Mouse (Mus musculus) embryonic facial prominence, embryonic 14.5 days (tissue): ENCODE data around the gene Csnk1d. TPM values are rescaled to one million over a fixed set of nuclear protein-coding genes. Genes with fewer than 3 reads are reported as not detected.

Source experiments
- ATAC-seq: fragments of 200-750 bp; cut with Nextera tagmentation; 2 replicates; pipeline ENCODE4 v1.8.0; 2017; ENCODE audit warnings: low read depth, moderate number of reproducible peaks, moderate TSS enrichment
- DNase-seq: peaks from one replicate; pipeline ENCODE4 v3.0.0-alpha.2; 2015; ENCODE audit warnings: low spot score
- H3K27ac ChIP-seq: fragments of 300-500 bp; sonication (generic); replicated peaks from 2 replicates; pipeline ENCODE4 v1.5.1; 2014; ENCODE audit warnings: low read depth, mild to moderate bottlenecking, low read length, moderate library complexity
- H3K27me3 ChIP-seq: fragments of 300-500 bp; sonication (generic); replicated peaks from 2 replicates; pipeline ENCODE4 v1.6.1; 2014; ENCODE audit warnings: low read length; ENCODE audit not compliant: control insufficient read depth, insufficient read depth
- H3K36me3 ChIP-seq: fragments of 300-500 bp; sonication (generic); 2 replicates; pipeline ENCODE4 v1.6.1; 2014; ENCODE audit warnings: low read length, mixed read lengths; ENCODE audit not compliant: control insufficient read depth, insufficient read depth
- H3K4me1 ChIP-seq: fragments of 300-500 bp; sonication (generic); 2 replicates; pipeline ENCODE4 v1.6.1; 2014; ENCODE audit warnings: antibody characterized with exemption, low read length; ENCODE audit not compliant: control insufficient read depth, insufficient read depth
- H3K4me2 ChIP-seq: fragments of 300-500 bp; sonication (generic); 2 replicates; pipeline ENCODE4 v1.6.1; 2014; ENCODE audit warnings: low read depth, mild to moderate bottlenecking, low read length, moderate library complexity, mixed read lengths
- H3K4me3 ChIP-seq: fragments of 300-500 bp; sonication (generic); 2 replicates; pipeline ENCODE4 v1.5.1; 2014; ENCODE audit warnings: low read depth, mild to moderate bottlenecking, low read length
- H3K9ac ChIP-seq: fragments of 300-500 bp; sonication (generic); 2 replicates; pipeline ENCODE4 v1.6.1; 2014; ENCODE audit warnings: low read depth, mild to moderate bottlenecking, low read length, moderate library complexity, mixed read lengths
- H3K9me3 ChIP-seq: fragments of 300-500 bp; sonication (generic); 2 replicates; pipeline ENCODE4 v1.6.1; 2016; ENCODE audit warnings: low read length; ENCODE audit not compliant: control insufficient read depth
- WGBS: fragments of 180-500 bp; shearing (Covaris S2); extraction: QIAGEN DNeasy Blood & Tissue Kit; methylation state at CpG from one replicate; pipeline ENCODE4 v1.1.7; 2014; 5-methylcytosine and 5-hydroxymethylcytosine counted together
- polyA plus RNA-seq: library from polyadenylated mRNA; unstranded; fragments of >200 nt; fragmentation: Nextera tagmentation; extraction: Ambion mirVana; gene quantifications from 2 replicates; pipeline ENCODE4 v1.2.1, GENCODE M21; 2014

Csnk1d gene
- polyA plus RNA-seq, 1 experiment from 2014 or later, result 59.6 TPM

- no peak overlapping the region for H3K4me2 ChIP-seq
- no peak overlapping the region for H3K4me3 ChIP-seq
- no peaks in the 10 kb centered on the region for H3K27me3 ChIP-seq
- no peak for ATAC-seq
- no peak for DNase-seq
- H3K4me1 ChIP-seq, result 0 out of 2 replicates have a peak, but pooled peaks cover 4% of the 10 kb centered on the region
- WGBS, result 53% methylated on average over 6 of the region's 6 CpGs
- no peak overlapping the region for H3K9ac ChIP-seq
- no peak overlapping the region for H3K27ac ChIP-seq
- no peaks in the 10 kb centered on the region for H3K9me3 ChIP-seq
- no peaks in the 10 kb centered on the region for H3K36me3 ChIP-seq
Measured at GRCm38 (mm10) chr11:121015472-121015871, 24.3 kb upstream of the Csnk1d start.

- Histone ChIP-seq H3K9ac (0 out of 2 replicates have a peak overlapping the region, but pooled peaks have one; percentile 23), H3K27ac (no peak overlapping the region), H3K4me1 (0 out of 2 replicates have a peak, but pooled peaks cover 4% of the 10 kb centered on the region), H3K36me3 (no peaks in the 10 kb centered on the region), H3K4me2 (peak overlapping the region; percentile 48), H3K27me3 (no peaks in the 10 kb centered on the region), H3K4me3 (peak overlapping the region; percentile 6; the same call in 1 of the 2 replicates), H3K9me3 (no peaks in the 10 kb centered on the region)
- peak; percentile 42 for DNase-seq
- no peak; the same call in 1 of the 2 replicates for ATAC-seq
- 51% methylated on average over 19 of the region's 19 CpGs for WGBS
Measured at GRCm38 (mm10) chr11:121014896-121015300, 23.8 kb upstream of the Csnk1d start.

- DNase-seq (no peak), ATAC-seq (no peak)
- 81% methylated on average over 7 of the region's 7 CpGs for WGBS
- no peaks in the 10 kb centered on the region for H3K9me3 ChIP-seq
- no peaks in the 10 kb centered on the region for H3K27me3 ChIP-seq
- 0 out of 2 replicates have a peak, but pooled peaks cover 4% of the 10 kb centered on the region for H3K4me1 ChIP-seq
- no peak overlapping the region for H3K4me3 ChIP-seq
- H3K4me2 ChIP-seq, result no peak overlapping the region
- no peaks in the 10 kb centered on the region for H3K36me3 ChIP-seq
- no peak overlapping the region for H3K9ac ChIP-seq
- no peak overlapping the region for H3K27ac ChIP-seq
Measured at GRCm38 (mm10) chr11:121013656-121014055, 22.5 kb upstream of the Csnk1d start.

- WGBS, result 100% methylated on average over 3 of the region's 3 CpGs
- Histone ChIP-seq H3K9ac (no peak overlapping the region), H3K27ac (no peak overlapping the region), H3K9me3 (no peaks in the 10 kb centered on the region), H3K36me3 (no peaks in the 10 kb centered on the region), H3K27me3 (no peaks in the 10 kb centered on the region), H3K4me1 (peaks cover 7% of the 10 kb centered on the region; the same call in 1 of the 2 replicates), H3K4me2 (no peak overlapping the region), H3K4me3 (no peak overlapping the region)
- ATAC-seq (no peak), DNase-seq (no peak)
Measured at GRCm38 (mm10) chr11:121010044-121010755, 19.1 kb upstream of the Csnk1d start.

GRCm38 (mm10) chr11:121006184-121006583, 15.1 kb upstream of the Csnk1d start:
- 77% methylated on average over 6 of the region's 6 CpGs for WGBS
- H3K4me2 ChIP-seq, result no peak overlapping the region
- no peak overlapping the region for H3K4me3 ChIP-seq
- H3K9me3 ChIP-seq, result no peaks in the 10 kb centered on the region
- ATAC-seq (no peak), DNase-seq (no peak)
- peaks cover 3% of the 10 kb centered on the region; the same call in 1 of the 2 replicates for H3K4me1 ChIP-seq
- H3K27ac ChIP-seq, result no peak overlapping the region
- no peak overlapping the region for H3K9ac ChIP-seq
- H3K36me3 ChIP-seq, result no peaks in the 10 kb centered on the region
- H3K27me3 ChIP-seq, result no peaks in the 10 kb centered on the region

- H3K4me2 ChIP-seq, result no peak overlapping the region
- H3K27me3 ChIP-seq, result no peaks in the 10 kb centered on the region
- no peak for ATAC-seq
- no peaks in the 10 kb centered on the region for H3K9me3 ChIP-seq
- peaks cover 3% of the 10 kb centered on the region; the same call in 1 of the 2 replicates for H3K4me1 ChIP-seq
- 54% methylated on average over 5 of the region's 5 CpGs for WGBS
- DNase-seq, result no peak
- no peak overlapping the region for H3K27ac ChIP-seq
- no peak overlapping the region for H3K9ac ChIP-seq
- no peak overlapping the region for H3K4me3 ChIP-seq
- no peaks in the 10 kb centered on the region for H3K36me3 ChIP-seq
Measured at GRCm38 (mm10) chr11:121004281-121004680, 13.2 kb upstream of the Csnk1d start.

GRCm38 (mm10) chr11:121001966-121002365, 10.8 kb upstream of the Csnk1d start:
- Histone ChIP-seq H3K27ac (no peak overlapping the region), H3K4me2 (no peak overlapping the region), H3K4me1 (peaks cover 3% of the 10 kb centered on the region; the same call in 1 of the 2 replicates), H3K36me3 (0 out of 2 replicates have a peak, but pooled peaks cover under 1% of the 10 kb centered on the region), H3K4me3 (no peak overlapping the region), H3K9ac (no peak overlapping the region), H3K9me3 (no peaks in the 10 kb centered on the region), H3K27me3 (no peaks in the 10 kb centered on the region)
- ATAC-seq, result no peak
- WGBS, result 41% methylated on average over 4 of the region's 4 CpGs
- peak; percentile 57 for DNase-seq

- Histone ChIP-seq H3K9ac (no peak overlapping the region), H3K4me3 (no peak overlapping the region), H3K9me3 (no peaks in the 10 kb centered on the region), H3K4me2 (no peak overlapping the region), H3K27ac (no peak overlapping the region), H3K4me1 (peaks cover 14% of the 10 kb centered on the region), H3K27me3 (no peaks in the 10 kb centered on the region), H3K36me3 (0 out of 2 replicates have a peak, but pooled peaks cover 5% of the 10 kb centered on the region)
- WGBS, result 71% methylated on average over 6 of the region's 6 CpGs
- DNase-seq (no peak), ATAC-seq (no peak)
Measured at GRCm38 (mm10) chr11:120994741-120995140, 3.6 kb upstream of the Csnk1d start.

GRCm38 (mm10) chr11:120993586-120993985, 2.5 kb upstream of the Csnk1d start:
- H3K27ac ChIP-seq, result no peak overlapping the region
- 75% methylated on average over 5 of the region's 5 CpGs for WGBS
- no peak for DNase-seq

More at GRCm38 (mm10) chr11:120993586-120993985, 2.5 kb upstream of the Csnk1d start:
- peaks cover 25% of the 10 kb centered on the region for H3K4me1 ChIP-seq
- H3K9me3 ChIP-seq, result no peaks in the 10 kb centered on the region
- H3K4me3 ChIP-seq, result no peak overlapping the region
- H3K9ac ChIP-seq, result no peak overlapping the region
- H3K4me2 ChIP-seq, result no peak overlapping the region
- H3K27me3 ChIP-seq, result no peaks in the 10 kb centered on the region
- 0 out of 2 replicates have a peak, but pooled peaks cover 8% of the 10 kb centered on the region for H3K36me3 ChIP-seq
- no peak for ATAC-seq
